15 mouse cellular contexts compared by ENCODE assay signal in the genomic region with DNA sequence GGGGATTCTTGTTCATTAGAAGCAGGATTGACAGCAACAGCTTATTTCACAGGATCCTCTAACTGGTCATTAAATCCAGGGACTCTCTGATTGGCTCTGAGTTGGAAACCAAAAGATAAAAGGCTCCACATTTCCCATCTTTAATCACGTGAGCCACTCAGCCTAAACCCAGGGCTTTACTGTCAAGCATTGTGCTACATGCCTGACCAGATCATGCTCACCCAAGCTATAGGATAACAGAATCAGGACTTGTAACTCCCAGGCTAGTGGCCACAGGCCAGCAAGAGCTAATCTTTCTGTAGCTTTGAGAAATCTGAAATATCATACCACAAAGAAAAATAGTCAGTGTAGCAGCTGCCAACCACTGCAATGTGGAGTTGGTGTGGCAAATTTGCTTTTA.
"Had no signal": no experiment of that assay in that cellular context is flagged by ENCODE, and none has a peak within 500 bp of the region (broad histone marks: within the 10 kb centered on the region; RNA-seq: fewer than 3 reads in every experiment).

No protein-coding gene starts in this region.

- H3K36me3 ChIP-seq: midbrain, embryonic 13.5 days; midbrain, embryonic 15.5 days; neural tube, embryonic 12.5 days; stomach, embryonic 15.5 days had no signal

- H3K27me3 ChIP-seq: megakaryocyte, embryonic 14.5 days; midbrain, embryonic 13.5 days; midbrain, embryonic 15.5 days; neural tube, embryonic 12.5 days; stomach, embryonic 15.5 days had no signal

- H3K4me3 ChIP-seq: megakaryocyte, embryonic 14.5 days; midbrain, embryonic 13.5 days; midbrain, embryonic 15.5 days; neural tube, embryonic 12.5 days; stomach, embryonic 15.5 days had no signal

- H3K27ac ChIP-seq: midbrain, embryonic 13.5 days; midbrain, embryonic 15.5 days; neural tube, embryonic 12.5 days; stomach, embryonic 15.5 days; stomach, postnatal 0 days had no signal

- H3K4me2 ChIP-seq: lung, embryonic 14.5 days; midbrain, embryonic 11.5 days; midbrain, embryonic 13.5 days; midbrain, embryonic 15.5 days; neural tube, embryonic 12.5 days; stomach, embryonic 15.5 days had no signal

- H3K9ac ChIP-seq: lung, embryonic 14.5 days; midbrain, embryonic 13.5 days; midbrain, embryonic 15.5 days; neural tube, embryonic 12.5 days; stomach, embryonic 15.5 days had no signal

- H3K9me3 ChIP-seq: midbrain, embryonic 13.5 days; midbrain, embryonic 15.5 days; neural tube, embryonic 12.5 days; stomach, embryonic 15.5 days had no signal

- DNase-seq: lung, adult 18-20 months; lung, embryonic 14.5 days; lung, postnatal 10 days; lung, postnatal 4 days; right cerebral cortex, postnatal 14 days; thymus, adult 2 months; thymus, postnatal 25 days; thymus, postnatal 4 days had no signal

- H3K4me1 ChIP-seq: megakaryocyte, embryonic 14.5 days; midbrain, embryonic 13.5 days; midbrain, embryonic 15.5 days; neural tube, embryonic 12.5 days; stomach, embryonic 15.5 days had no signal

- ATAC-seq: midbrain, embryonic 13.5 days; midbrain, embryonic 15.5 days had no signal
